Mouse (Mus musculus): ENCODE data around the gene 5730409E04Rik.

Gene 5730409E04Rik

GRCm38 (mm10) chr4:126609606-126610181 is at the start of gene 5730409E04Rik:
TSS of gene 5730409E04Rik (plus strand) at chr4:126609818.
- DNase-seq (ENCODE audit: low read depth, low spot score): peak; percentile 67

- no peak for DNase-seq (ENCODE audit: low read depth, low spot score)
Measured at GRCm38 (mm10) chr4:126563798-126564197, 45.8 kb upstream of the 5730409E04Rik start.

- no peak for DNase-seq (ENCODE audit: low read depth, low spot score)
Measured at GRCm38 (mm10) chr4:126567243-126567642, 42.4 kb upstream of the 5730409E04Rik start.

- DNase-seq (ENCODE audit: low read depth, low spot score): no peak
Measured at GRCm38 (mm10) chr4:126569783-126570182, 39.8 kb upstream of the 5730409E04Rik start.

GRCm38 (mm10) chr4:126576281-126576680 is 33.3 kb upstream of the 5730409E04Rik start:
- DNase-seq (ENCODE audit: low read depth, low spot score): no peak

- no peak for DNase-seq (ENCODE audit: low read depth, low spot score)
Measured at GRCm38 (mm10) chr4:126577920-126578319, 31.7 kb upstream of the 5730409E04Rik start.

GRCm38 (mm10) chr4:126579077-126579476 is 30.5 kb upstream of the 5730409E04Rik start:
- no peak for DNase-seq (ENCODE audit: low read depth, low spot score)

- no peak for DNase-seq (ENCODE audit: low read depth, low spot score)
Measured at GRCm38 (mm10) chr4:126585739-126586138, 23.9 kb upstream of the 5730409E04Rik start.

GRCm38 (mm10) chr4:126592039-126592438 is 17.6 kb upstream of the 5730409E04Rik start:
- DNase-seq (ENCODE audit: low read depth, low spot score): no peak

- DNase-seq (ENCODE audit: low read depth, low spot score): peak; percentile 73
Measured at GRCm38 (mm10) chr4:126599971-126600754, 9.5 kb upstream of the 5730409E04Rik start.

- peak; percentile 57 for DNase-seq (ENCODE audit: low read depth, low spot score)
Measured at GRCm38 (mm10) chr4:126601597-126602444, 7.8 kb upstream of the 5730409E04Rik start.

- DNase-seq (ENCODE audit: low read depth, low spot score): no peak
Measured at GRCm38 (mm10) chr4:126602445-126602762, 7.2 kb upstream of the 5730409E04Rik start.

GRCm38 (mm10) chr4:126604141-126604540 is 5.5 kb upstream of the 5730409E04Rik start:
- no peak for DNase-seq (ENCODE audit: low read depth, low spot score)

GRCm38 (mm10) chr4:126605751-126606150 is 3.9 kb upstream of the 5730409E04Rik start:
- DNase-seq (ENCODE audit: low read depth, low spot score): no peak

- no peak for DNase-seq (ENCODE audit: low read depth, low spot score)
Measured at GRCm38 (mm10) chr4:126611991-126612390, 2.4 kb downstream of the 5730409E04Rik start.

GRCm38 (mm10) chr4:126616312-126616711 is 6.7 kb downstream of the 5730409E04Rik start:
- peak; percentile 37 for DNase-seq (ENCODE audit: low read depth, low spot score)

- no peak for DNase-seq (ENCODE audit: low read depth, low spot score)
Measured at GRCm38 (mm10) chr4:126619691-126620330, 10.2 kb downstream of the 5730409E04Rik start.

- no peak for DNase-seq (ENCODE audit: low read depth, low spot score)
Measured at GRCm38 (mm10) chr4:126620349-126620874, 10.8 kb downstream of the 5730409E04Rik start.

GRCm38 (mm10) chr4:126627021-126627681 is 17.5 kb downstream of the 5730409E04Rik start:
- DNase-seq (ENCODE audit: low read depth, low spot score): peak; percentile 53

GRCm38 (mm10) chr4:126631922-126632321 is 22.3 kb downstream of the 5730409E04Rik start:
- no peak for DNase-seq (ENCODE audit: low read depth, low spot score)

GRCm38 (mm10) chr4:126632668-126633067 is 23.1 kb downstream of the 5730409E04Rik start:
- DNase-seq (ENCODE audit: low read depth, low spot score): no peak
